Mouse (Mus musculus): Measurements from ENCODE around the gene Plekha6. TPM values are rescaled to one million over a fixed set of nuclear protein-coding genes. Genes with fewer than 3 reads are reported as not detected.

The Plekha6 gene
- total RNA-seq, 1 experiment, result 3.5 TPM

DNA sequence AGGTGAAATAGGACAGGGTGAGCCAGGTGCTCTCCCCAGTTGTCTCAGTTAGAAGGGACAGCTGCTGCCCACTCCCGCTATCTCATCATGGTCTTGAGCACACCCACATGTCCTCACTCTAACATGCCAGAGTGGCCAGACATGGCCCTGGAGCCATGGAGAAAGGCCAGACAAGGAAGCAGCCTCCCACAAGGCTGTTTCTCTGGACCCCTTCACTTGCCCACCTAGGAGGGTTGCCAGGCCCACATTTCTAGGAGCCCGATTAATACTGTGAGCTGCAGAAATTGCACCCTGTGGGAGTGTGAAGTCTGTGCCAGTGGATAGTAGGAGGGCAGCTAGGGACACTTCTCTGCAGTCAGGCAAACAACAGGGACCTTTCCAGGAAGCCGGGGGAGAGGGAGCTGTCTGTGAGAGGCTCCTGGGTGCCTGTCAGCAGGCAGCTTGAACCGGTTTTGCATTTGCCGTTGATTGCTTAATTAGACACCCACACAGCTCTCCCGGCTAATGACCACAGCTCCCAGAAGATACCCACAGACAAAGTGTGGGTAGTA is 58.5 kb downstream of the Plekha6 start:
- TF ChIP-seq MAFK (IDR thresholded peaks at IDR 0.05; ENCODE audit: insufficient read depth, low read depth, low read length), result no peak
- TF ChIP-seq ZNF384 (IDR thresholded peaks at IDR 0.05; ENCODE audit: low read depth, low read length), result no peak
- TF ChIP-seq ZC3H11A (IDR thresholded peaks at IDR 0.05; ENCODE audit: borderline replicate concordance, low read depth, low read length), result no peak
- peaks cover 0 to 2% of the 10 kb centered on the region in 2 experiments; a peak in 1 of 4 replicates for H3K4me1 ChIP-seq (ENCODE audit: control insufficient read depth in 2 of 2, insufficient read depth in 2 of 2, low read length in 2 of 2, poor library complexity in 1 of 2)
- no peaks in the 10 kb centered on the region for H3K36me3 ChIP-seq (ENCODE audit: control insufficient read depth, insufficient read depth, low read length, poor library complexity, severe bottlenecking)
- in situ Hi-C loops (cut with MboI; ENCODE audit: low sequenced_read_pairs in 2 of 2, unreplicated experiment in 2 of 2), result no loop called here
- H3K9ac ChIP-seq (ENCODE audit: insufficient read depth, low read depth, low read length, poor library complexity, severe bottlenecking), result no peak overlapping the region
- H3K27ac ChIP-seq (ENCODE audit: insufficient read depth, low read depth, low read length, poor library complexity, severe bottlenecking), result no peak overlapping the region
- DNase-seq (ENCODE audit: low read depth, low spot score), result no peak
- H3K9me3 ChIP-seq (ENCODE audit: control insufficient read depth, insufficient read depth, low read depth, low read length), result no peaks in the 10 kb centered on the region
- H3K4me3 ChIP-seq (ENCODE audit: insufficient read depth in 1 of 2, low read depth in 1 of 2, low read length in 2 of 2, poor library complexity in 1 of 2, severe bottlenecking in 1 of 2), result no peak overlapping the region

DNA sequence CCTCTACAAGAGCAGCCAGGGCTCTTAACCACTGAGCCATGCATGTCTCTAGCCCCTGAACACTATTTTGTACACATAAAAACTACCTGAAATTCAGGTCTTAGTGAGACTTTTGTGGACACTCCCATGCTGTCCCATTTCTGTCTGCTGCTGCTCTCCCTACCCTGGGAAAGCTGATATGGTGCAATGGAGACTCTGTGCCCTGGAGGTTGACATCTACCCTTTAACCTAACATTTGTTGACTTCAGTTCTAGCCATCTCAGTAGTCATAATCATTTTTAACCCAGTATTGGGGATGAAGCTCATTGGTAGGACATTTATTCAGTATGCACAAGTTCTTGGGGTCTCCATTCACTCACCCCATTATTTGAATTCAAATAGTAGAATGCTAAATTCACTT is 60.7 kb downstream of the Plekha6 start:
- Histone ChIP-seq H3K4me1 (ENCODE audit: control insufficient read depth in 2 of 2, insufficient read depth in 2 of 2, low read length in 2 of 2, poor library complexity in 1 of 2) (peaks cover 3 to 7% of the 10 kb centered on the region in 2 experiments; a peak in 3 of 4 replicates), H3K4me3 (ENCODE audit: insufficient read depth in 1 of 2, low read depth in 1 of 2, low read length in 2 of 2, poor library complexity in 1 of 2, severe bottlenecking in 1 of 2) (no peak overlapping the region)

DNA sequence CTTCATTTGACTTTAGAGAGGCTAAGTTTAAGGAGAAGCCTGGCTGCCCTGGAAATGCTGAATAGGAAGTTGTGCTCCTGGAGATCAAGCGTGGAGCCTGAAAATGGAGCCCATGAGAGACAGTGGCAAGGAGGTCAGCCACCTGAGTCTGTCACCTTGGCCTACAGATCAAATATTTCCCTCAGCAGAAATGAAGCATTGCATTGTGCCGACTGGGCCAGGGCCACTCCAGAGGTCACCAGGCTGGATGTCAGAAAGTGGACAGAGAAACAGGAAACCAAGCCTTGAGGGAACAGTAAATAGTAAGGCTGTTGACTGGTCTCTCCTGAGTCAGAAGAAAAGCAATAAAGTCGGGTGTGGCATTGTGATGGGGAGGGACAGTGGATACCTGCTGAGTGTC is 61.1 kb downstream of the Plekha6 start:
- Histone ChIP-seq H3K4me1 (ENCODE audit: control insufficient read depth in 2 of 2, insufficient read depth in 2 of 2, low read length in 2 of 2, poor library complexity in 1 of 2) (peaks cover 3 to 7% of the 10 kb centered on the region in 2 experiments; a peak in 3 of 4 replicates), H3K27ac (ENCODE audit: insufficient read depth, low read depth, low read length, poor library complexity, severe bottlenecking) (no peak overlapping the region), H3K4me3 (ENCODE audit: insufficient read depth in 1 of 2, low read depth in 1 of 2, low read length in 2 of 2, poor library complexity in 1 of 2, severe bottlenecking in 1 of 2) (no peak overlapping the region), H3K9ac (ENCODE audit: insufficient read depth, low read depth, low read length, poor library complexity, severe bottlenecking) (no peak overlapping the region), H3K36me3 (ENCODE audit: control insufficient read depth, insufficient read depth, low read length, poor library complexity, severe bottlenecking) (no peaks in the 10 kb centered on the region), H3K9me3 (ENCODE audit: control insufficient read depth, insufficient read depth, low read depth, low read length) (no peaks in the 10 kb centered on the region)
- in situ Hi-C loops (cut with MboI; ENCODE audit: low sequenced_read_pairs in 2 of 2, unreplicated experiment in 2 of 2), result no loop called here
- no peak for TF ChIP-seq HCFC1 (IDR thresholded peaks at IDR 0.05; ENCODE audit: borderline replicate concordance, insufficient read depth, low read length)
- TF ChIP-seq CHD2 (IDR thresholded peaks at IDR 0.05; ENCODE audit: low read depth, low read length), result no peak
- TF ChIP-seq MAFK (IDR thresholded peaks at IDR 0.05; ENCODE audit: insufficient read depth, low read depth, low read length), result no peak
- TF ChIP-seq ZC3H11A (IDR thresholded peaks at IDR 0.05; ENCODE audit: borderline replicate concordance, low read depth, low read length), result no peak
- no peak for TF ChIP-seq ZNF384 (IDR thresholded peaks at IDR 0.05; ENCODE audit: low read depth, low read length)
- no peak for DNase-seq (ENCODE audit: low read depth, low spot score)

More for the DNA sequence above, 60.7 kb downstream of the Plekha6 start:
- in situ Hi-C loops (cut with MboI; ENCODE audit: low sequenced_read_pairs in 2 of 2, unreplicated experiment in 2 of 2), result no loop called here
- Histone ChIP-seq H3K36me3 (ENCODE audit: control insufficient read depth, insufficient read depth, low read length, poor library complexity, severe bottlenecking) (no peaks in the 10 kb centered on the region), H3K9ac (ENCODE audit: insufficient read depth, low read depth, low read length, poor library complexity, severe bottlenecking) (no peak overlapping the region), H3K27ac (ENCODE audit: insufficient read depth, low read depth, low read length, poor library complexity, severe bottlenecking) (no peak overlapping the region), H3K9me3 (ENCODE audit: control insufficient read depth, insufficient read depth, low read depth, low read length) (no peaks in the 10 kb centered on the region)
- no peak for TF ChIP-seq HCFC1 (IDR thresholded peaks at IDR 0.05; ENCODE audit: borderline replicate concordance, insufficient read depth, low read length)
- TF ChIP-seq CHD2 (IDR thresholded peaks at IDR 0.05; ENCODE audit: low read depth, low read length), result no peak
- no peak for TF ChIP-seq ZC3H11A (IDR thresholded peaks at IDR 0.05; ENCODE audit: borderline replicate concordance, low read depth, low read length)
- no peak for TF ChIP-seq ZNF384 (IDR thresholded peaks at IDR 0.05; ENCODE audit: low read depth, low read length)
- no peak for TF ChIP-seq MAFK (IDR thresholded peaks at IDR 0.05; ENCODE audit: insufficient read depth, low read depth, low read length)
- no peak for DNase-seq (ENCODE audit: low read depth, low spot score)

DNA sequence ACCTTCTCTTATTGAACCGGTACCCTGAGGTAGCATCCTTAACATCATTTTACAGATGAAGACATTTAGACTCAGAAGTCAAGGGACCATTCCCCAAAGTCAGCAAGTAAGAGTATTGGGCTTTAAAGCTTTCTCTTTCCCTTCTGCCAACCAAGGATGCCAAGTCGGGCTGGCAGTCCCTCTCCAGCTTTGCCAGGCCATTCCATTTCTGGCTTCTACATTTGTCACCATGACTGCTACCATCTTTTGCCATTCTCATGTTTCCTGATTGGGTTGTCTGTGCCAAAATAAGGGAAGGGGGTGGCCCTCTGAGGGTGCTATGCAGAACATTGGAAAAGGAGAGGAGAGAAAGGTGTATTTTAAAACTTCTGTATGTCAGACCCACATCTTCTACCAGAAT is 61.6 kb downstream of the Plekha6 start:
- Histone ChIP-seq H3K9me3 (ENCODE audit: control insufficient read depth, insufficient read depth, low read depth, low read length) (no peaks in the 10 kb centered on the region), H3K4me1 (ENCODE audit: control insufficient read depth in 2 of 2, insufficient read depth in 2 of 2, low read length in 2 of 2, poor library complexity in 1 of 2) (peaks cover 3 to 7% of the 10 kb centered on the region in 2 experiments; a peak in 3 of 4 replicates), H3K36me3 (ENCODE audit: control insufficient read depth, insufficient read depth, low read length, poor library complexity, severe bottlenecking) (no peaks in the 10 kb centered on the region), H3K9ac (ENCODE audit: insufficient read depth, low read depth, low read length, poor library complexity, severe bottlenecking) (no peak overlapping the region), H3K4me3 (ENCODE audit: insufficient read depth in 1 of 2, low read depth in 1 of 2, low read length in 2 of 2, poor library complexity in 1 of 2, severe bottlenecking in 1 of 2) (no peak overlapping the region), H3K27ac (ENCODE audit: insufficient read depth, low read depth, low read length, poor library complexity, severe bottlenecking) (no peak overlapping the region)
- TF ChIP-seq MAFK (IDR thresholded peaks at IDR 0.05; ENCODE audit: insufficient read depth, low read depth, low read length) (no peak), HCFC1 (IDR thresholded peaks at IDR 0.05; ENCODE audit: borderline replicate concordance, insufficient read depth, low read length) (no peak), ZC3H11A (IDR thresholded peaks at IDR 0.05; ENCODE audit: borderline replicate concordance, low read depth, low read length) (no peak), CHD2 (IDR thresholded peaks at IDR 0.05; ENCODE audit: low read depth, low read length) (no peak), ZNF384 (IDR thresholded peaks at IDR 0.05; ENCODE audit: low read depth, low read length) (no peak)
- DNase-seq (ENCODE audit: low read depth, low spot score), result no peak
- in situ Hi-C loops (cut with MboI; ENCODE audit: low sequenced_read_pairs in 2 of 2, unreplicated experiment in 2 of 2), result no loop called here

Data from ES-E14 (cell line).